Mouse (Mus musculus) stomach, postnatal 0 days (tissue): Measurements from ENCODE around the gene Gm572. TPM values are rescaled to one million over a fixed set of nuclear protein-coding genes. Genes with fewer than 3 reads are reported as not detected.

Experiments used
- ATAC-seq: fragments of 200-750 bp; cut with Nextera tagmentation; 2 replicates; pipeline ENCODE4 v1.8.0; 2017; ENCODE audit not compliant: low FRiP score, low TSS enrichment
- DNase-seq: peaks from one replicate; pipeline ENCODE4 v3.0.0-alpha.2; 2016; ENCODE audit warnings: low spot score
- H3K27ac ChIP-seq: fragments of 300-500 bp; sonication (generic); replicated peaks from 2 replicates; pipeline ENCODE4 v1.5.1; 2014; ENCODE audit warnings: mild to moderate bottlenecking, control low read depth
- H3K27me3 ChIP-seq: fragments of 300-500 bp; sonication (generic); 2 replicates; pipeline ENCODE4 v1.6.1; 2014; ENCODE audit warnings: low read length; ENCODE audit not compliant: control insufficient read depth, insufficient read depth
- H3K36me3 ChIP-seq: fragments of 300-500 bp; sonication (generic); 2 replicates; pipeline ENCODE4 v1.6.1; 2014; ENCODE audit warnings: low read length, mixed read lengths; ENCODE audit not compliant: control insufficient read depth, insufficient read depth
- H3K4me1 ChIP-seq: fragments of 300-500 bp; sonication (generic); replicated peaks from 2 replicates; pipeline ENCODE4 v1.6.1; 2014; ENCODE audit warnings: antibody characterized with exemption; ENCODE audit not compliant: control insufficient read depth, insufficient read depth
- H3K4me2 ChIP-seq: fragments of 300-500 bp; sonication (generic); replicated peaks from 2 replicates; pipeline ENCODE4 v1.6.1; 2014; ENCODE audit warnings: low read depth, mild to moderate bottlenecking, control low read depth, moderate library complexity
- H3K4me3 ChIP-seq: fragments of 300-500 bp; sonication (generic); 2 replicates; pipeline ENCODE4 v1.5.1; 2014; ENCODE audit warnings: low read depth, low read length, control low read depth
- H3K9ac ChIP-seq: fragments of 300-500 bp; sonication (generic); 2 replicates; pipeline ENCODE4 v1.6.1; 2014; ENCODE audit warnings: mild to moderate bottlenecking, low read length, control low read depth, mixed read lengths
- H3K9me3 ChIP-seq: fragments of 300-500 bp; sonication (generic); 2 replicates; pipeline ENCODE4 v1.6.1; 2016; ENCODE audit warnings: low read length; ENCODE audit not compliant: control insufficient read depth
- CTCF ChIP-seq: IDR thresholded peaks from 2 replicates; pipeline ENCODE4 v1.5.1; 2016; ENCODE audit warnings: antibody characterized with exemption, low read depth, mild to moderate bottlenecking, moderate library complexity
- EP300 ChIP-seq: optimal IDR thresholded peaks from 2 replicates; pipeline ENCODE3; 2016; ENCODE audit warnings: antibody characterized with exemption
- WGBS: fragments of 180-500 bp; shearing (Covaris S2); extraction: QIAGEN DNeasy Blood & Tissue Kit; methylation state at CpG from one replicate; pipeline ENCODE4 v1.1.7; 2014; 5-methylcytosine and 5-hydroxymethylcytosine counted together
- polyA plus RNA-seq: library from polyadenylated mRNA; unstranded; fragments of >200 nt; fragmentation: Nextera tagmentation; extraction: Ambion mirVana; gene quantifications from 2 replicates; pipeline ENCODE4 v1.2.1, GENCODE M21; 2015

Gm572 gene
- polyA plus RNA-seq, 1 experiment from 2014 or later: 0.16 TPM

GRCm38 (mm10) chr4:148620718-148621117 is 22.4 kb upstream of the Gm572 start:
- Histone ChIP-seq H3K36me3 (peaks cover 37% of the 10 kb centered on the region), H3K4me1 (no peaks in the 10 kb centered on the region), H3K4me2 (no peak overlapping the region), H3K27ac (no peak overlapping the region), H3K9ac (no peak overlapping the region), H3K4me3 (no peak overlapping the region), H3K27me3 (no peaks in the 10 kb centered on the region), H3K9me3 (no peaks in the 10 kb centered on the region)
- ATAC-seq: no peak
- 57% methylated on average over 1 of the region's 1 CpGs for WGBS
- no peak for DNase-seq
- TF ChIP-seq EP300: no peak
- no peak for TF ChIP-seq CTCF

GRCm38 (mm10) chr4:148622485-148622884 is 20.6 kb upstream of the Gm572 start:
- Histone ChIP-seq H3K36me3 (peaks cover 32% of the 10 kb centered on the region), H3K27me3 (no peaks in the 10 kb centered on the region), H3K4me2 (no peak overlapping the region), H3K9me3 (no peaks in the 10 kb centered on the region), H3K27ac (no peak overlapping the region), H3K4me3 (no peak overlapping the region), H3K9ac (no peak overlapping the region), H3K4me1 (no peaks in the 10 kb centered on the region)
- DNase-seq (no peak), ATAC-seq (no peak)
- no peak for TF ChIP-seq CTCF
- whole genome bisulfite sequencing: 85% methylated on average over 4 of the region's 4 CpGs

- Histone ChIP-seq H3K9ac (0 out of 2 replicates have a peak overlapping the region, but pooled peaks have one; percentile 23), H3K4me2 (no peak overlapping the region), H3K4me3 (no peak overlapping the region), H3K4me1 (no peaks in the 10 kb centered on the region), H3K36me3 (peaks cover 26% of the 10 kb centered on the region), H3K9me3 (no peaks in the 10 kb centered on the region), H3K27me3 (no peaks in the 10 kb centered on the region), H3K27ac (no peak overlapping the region)
- no peak for ATAC-seq
- DNase-seq: no peak
- TF ChIP-seq CTCF (no peak), EP300 (no peak)
- 77% methylated on average over 4 of the region's 4 CpGs for WGBS
These were observed 19.5 kb upstream of the Gm572 start for GRCm38 (mm10) chr4:148623609-148624008.

- no peak for TF ChIP-seq EP300
- peak; percentile 29; the same call in 1 of the 2 replicates for TF ChIP-seq CTCF
- H3K36me3 ChIP-seq: peaks cover 13% of the 10 kb centered on the region
- 0 out of 2 replicates have a peak overlapping the region, but pooled peaks have one; percentile 8 for H3K4me2 ChIP-seq
- no peaks in the 10 kb centered on the region for H3K27me3 ChIP-seq
- peak overlapping the region; percentile 97 for H3K4me3 ChIP-seq
- no peak overlapping the region for H3K27ac ChIP-seq
- H3K9me3 ChIP-seq: no peaks in the 10 kb centered on the region
- no peaks in the 10 kb centered on the region for H3K4me1 ChIP-seq
- no peak for ATAC-seq
- H3K9ac ChIP-seq: no peak overlapping the region
- WGBS: 77% methylated on average over 10 of the region's 10 CpGs
- no peak for DNase-seq
These were observed 18.1 kb upstream of the Gm572 start for GRCm38 (mm10) chr4:148625010-148625409.

- Histone ChIP-seq H3K4me2 (peak overlapping the region; percentile 67), H3K36me3 (peaks cover 13% of the 10 kb centered on the region), H3K9ac (peak overlapping the region; percentile 99), H3K27me3 (no peaks in the 10 kb centered on the region), H3K27ac (peak overlapping the region; percentile 99), H3K4me1 (no peaks in the 10 kb centered on the region), H3K9me3 (no peaks in the 10 kb centered on the region), H3K4me3 (peak overlapping the region; percentile 97)
- ATAC-seq (peak; percentile 61), DNase-seq (peak; percentile 73)
- TF ChIP-seq EP300 (no peak), CTCF (no peak)
- under 1% methylated on average over 57 of the region's 57 CpGs for WGBS
These were observed 17.1 kb upstream of the Gm572 start for GRCm38 (mm10) chr4:148625756-148626622.

- DNase-seq: peak; percentile 96
- peak within 1 kb of the TSS; percentile 97 for H3K4me3 ChIP-seq
- H3K27ac ChIP-seq: peak within 1 kb of the TSS; percentile 99
- H3K4me1 ChIP-seq: no peaks in the 10 kb centered on the region
- peak within 1 kb of the TSS; percentile 67 for H3K4me2 ChIP-seq
- peak within 1 kb of the TSS; percentile 99 for H3K9ac ChIP-seq
- peak; percentile 97 for ATAC-seq
- peaks cover 11% of the 10 kb centered on the region for H3K36me3 ChIP-seq
- TF ChIP-seq EP300 (peak; percentile 94), CTCF (peak; percentile 32; the same call in 1 of the 2 replicates)
- H3K9me3 ChIP-seq: no peaks in the 10 kb centered on the region
- H3K27me3 ChIP-seq: no peaks in the 10 kb centered on the region
- WGBS: under 1% methylated on average over 51 of the region's 51 CpGs
These were observed 16.4 kb upstream of the Gm572 start, which contains the start of gene Tardbp for GRCm38 (mm10) chr4:148626623-148627185. Gene Tardbp, minus strand, starts transcription at chr4:148627019.
